Mouse (Mus musculus): ENCODE measurements around the gene Wdr91. TPM values are rescaled to one million over a fixed set of nuclear protein-coding genes. Genes with fewer than 3 reads are reported as not detected.

The Wdr91 gene
- polyA plus RNA-seq, 1 experiment from 2014 or later: 9.6 TPM

DNA sequence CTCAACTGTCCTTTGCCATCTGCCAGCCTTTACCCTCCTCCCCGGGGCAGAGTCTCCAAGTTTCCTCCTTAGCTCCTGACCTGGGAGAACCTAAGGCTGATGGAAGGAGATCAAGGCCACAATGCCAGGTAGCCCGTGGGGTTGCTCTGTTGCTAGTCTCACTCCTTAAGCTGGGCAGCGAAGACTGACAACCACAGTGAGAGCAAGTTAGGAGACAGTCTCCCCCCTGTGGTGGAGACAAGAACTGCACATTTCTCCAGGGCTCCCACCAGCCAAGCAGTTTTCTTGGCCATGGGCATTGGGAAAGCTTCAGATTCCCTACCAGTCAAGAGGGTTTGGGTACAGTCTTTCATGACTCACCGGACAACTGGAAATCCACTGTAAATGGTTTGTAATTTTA is 16.5 kb upstream of the Wdr91 start:
- 0 out of 2 replicates have a peak, but pooled peaks have one; percentile 27 for ATAC-seq (ENCODE audit: low read depth)
- Histone ChIP-seq H3K4me3 (ENCODE audit: low read depth, low read length) (no peak overlapping the region), H3K36me3 (ENCODE audit: control insufficient read depth, insufficient read depth) (no peaks in the 10 kb centered on the region), H3K27ac (ENCODE audit: low read length) (no peak overlapping the region), H3K4me1 (ENCODE audit: control insufficient read depth, low read depth, low read length) (no peaks in the 10 kb centered on the region), H3K9me3 (replicated peaks; ENCODE audit: control insufficient read depth, low read length) (no peaks in the 10 kb centered on the region), H3K27me3 (ENCODE audit: control insufficient read depth, insufficient read depth, low read depth, low read length) (no peaks in the 10 kb centered on the region), H3K4me2 (ENCODE audit: low read depth, low read length) (no peak overlapping the region), H3K9ac (ENCODE audit: low read depth, low read length) (no peak overlapping the region)
- 32% methylated on average over 4 of the region's 4 CpGs for WGBS (ENCODE audit: insufficient replicate concordance)

DNA sequence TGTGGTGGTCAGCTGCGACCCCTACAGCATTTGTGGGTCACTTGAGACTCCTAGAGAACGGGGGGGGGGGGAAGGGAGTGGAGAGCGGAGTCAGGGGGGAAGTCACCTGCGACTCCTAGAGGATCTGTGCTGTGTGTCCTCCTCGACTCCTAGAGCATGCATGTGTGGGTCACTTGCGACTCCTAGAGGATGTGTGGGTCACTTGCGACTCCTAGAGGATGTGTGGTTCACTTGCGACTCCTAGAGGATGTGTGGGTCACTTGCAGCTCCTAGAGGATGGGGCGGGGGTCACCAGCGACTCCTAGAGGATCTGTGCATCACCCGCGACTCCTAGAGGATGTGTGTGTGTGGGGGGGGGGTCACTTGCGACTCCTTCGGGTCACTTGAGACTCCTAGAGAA is 11.3 kb upstream of the Wdr91 start:
- peak; percentile 76 for ATAC-seq (ENCODE audit: low read depth)
- Histone ChIP-seq H3K27me3 (ENCODE audit: control insufficient read depth, insufficient read depth, low read depth, low read length) (no peaks in the 10 kb centered on the region), H3K4me1 (ENCODE audit: control insufficient read depth, low read depth, low read length) (peaks cover 3% of the 10 kb centered on the region; the same call in 1 of the 2 replicates), H3K4me2 (ENCODE audit: low read depth, low read length) (no peak overlapping the region), H3K9me3 (replicated peaks; ENCODE audit: control insufficient read depth, low read length) (no peaks in the 10 kb centered on the region), H3K36me3 (ENCODE audit: control insufficient read depth, insufficient read depth) (no peaks in the 10 kb centered on the region), H3K9ac (ENCODE audit: low read depth, low read length) (no peak overlapping the region), H3K27ac (ENCODE audit: low read length) (no peak overlapping the region), H3K4me3 (ENCODE audit: low read depth, low read length) (no peak overlapping the region)
- WGBS (ENCODE audit: insufficient replicate concordance): 45% methylated on average over 13 of the region's 14 CpGs

DNA sequence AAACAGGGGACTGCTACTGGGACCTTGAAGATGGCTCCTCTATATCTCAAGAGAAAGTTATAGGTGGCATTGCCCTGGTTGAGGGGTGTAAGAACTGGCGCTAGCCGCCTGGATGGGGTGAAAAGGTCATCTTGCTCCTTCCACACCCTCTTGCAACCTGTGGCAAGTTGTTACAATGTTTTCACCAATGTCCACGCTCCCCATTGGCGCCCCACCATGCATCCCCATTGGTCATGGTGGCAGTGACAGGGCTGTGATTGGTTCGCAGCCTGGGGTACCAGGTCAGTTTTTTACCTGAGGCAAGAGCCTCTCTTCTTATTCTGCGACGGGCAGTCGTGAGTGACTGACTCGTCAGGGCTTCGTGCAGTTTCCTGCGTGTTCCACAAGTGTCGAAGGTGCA is 10.0 kb upstream of the Wdr91 start:
- no peaks in the 10 kb centered on the region for H3K27me3 ChIP-seq (ENCODE audit: control insufficient read depth, insufficient read depth, low read depth, low read length)
- peaks cover 3% of the 10 kb centered on the region; the same call in 1 of the 2 replicates for H3K4me1 ChIP-seq (ENCODE audit: control insufficient read depth, low read depth, low read length)
- WGBS (ENCODE audit: insufficient replicate concordance): 81% methylated on average over 12 of the region's 12 CpGs
- H3K9ac ChIP-seq (ENCODE audit: low read depth, low read length): no peak overlapping the region
- no peak for ATAC-seq (ENCODE audit: low read depth)
- no peak overlapping the region for H3K27ac ChIP-seq (ENCODE audit: low read length)
- H3K4me3 ChIP-seq (ENCODE audit: low read depth, low read length): no peak overlapping the region
- H3K36me3 ChIP-seq (ENCODE audit: control insufficient read depth, insufficient read depth): no peaks in the 10 kb centered on the region
- H3K9me3 ChIP-seq (replicated peaks; ENCODE audit: control insufficient read depth, low read length): no peaks in the 10 kb centered on the region
- H3K4me2 ChIP-seq (ENCODE audit: low read depth, low read length): no peak overlapping the region

GRCm38 (mm10) chr6:34919956-34920355 is 9.3 kb upstream of the Wdr91 start, which contains the start of gene Stra8:
TSS of gene Stra8 (plus strand) at chr6:34920163.
- Histone ChIP-seq H3K4me1 (ENCODE audit: control insufficient read depth, low read depth, low read length) (peaks cover 3% of the 10 kb centered on the region; the same call in 1 of the 2 replicates), H3K9ac (ENCODE audit: low read depth, low read length) (no peak within 1 kb of the TSS), H3K4me3 (ENCODE audit: low read depth, low read length) (no peak within 1 kb of the TSS), H3K36me3 (ENCODE audit: control insufficient read depth, insufficient read depth) (no peaks in the 10 kb centered on the region), H3K9me3 (replicated peaks; ENCODE audit: control insufficient read depth, low read length) (no peaks in the 10 kb centered on the region), H3K27ac (ENCODE audit: low read length) (no peak within 1 kb of the TSS), H3K27me3 (ENCODE audit: control insufficient read depth, insufficient read depth, low read depth, low read length) (no peaks in the 10 kb centered on the region), H3K4me2 (ENCODE audit: low read depth, low read length) (no peak within 1 kb of the TSS)
- no peak for ATAC-seq (ENCODE audit: low read depth)
- WGBS (ENCODE audit: insufficient replicate concordance): 54% methylated on average over 10 of the region's 10 CpGs

DNA sequence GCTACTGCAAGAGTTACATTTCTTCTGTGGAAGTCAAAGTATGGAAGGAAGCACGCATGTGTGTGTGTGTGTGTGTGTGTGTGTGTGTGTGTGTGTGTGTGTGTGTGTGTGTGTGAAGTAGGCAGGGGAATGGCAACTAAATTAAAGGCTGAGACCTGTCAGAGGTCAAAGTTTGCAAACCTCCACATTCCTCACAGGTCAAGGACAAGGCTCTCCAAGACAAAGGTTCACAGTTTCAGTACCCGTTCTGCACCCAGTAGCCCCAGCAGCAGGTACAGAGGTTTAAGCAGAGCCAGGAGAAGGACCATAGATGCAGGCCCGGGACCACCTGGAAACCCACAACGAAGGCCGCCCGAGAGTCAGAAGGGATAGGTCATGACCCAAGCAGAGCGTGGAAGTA is 8.5 kb upstream of the Wdr91 start:
- H3K4me3 ChIP-seq (ENCODE audit: low read depth, low read length): no peak overlapping the region
- H3K36me3 ChIP-seq (ENCODE audit: control insufficient read depth, insufficient read depth): no peaks in the 10 kb centered on the region
- no peak overlapping the region for H3K4me2 ChIP-seq (ENCODE audit: low read depth, low read length)
- peaks cover 5% of the 10 kb centered on the region for H3K4me1 ChIP-seq (ENCODE audit: control insufficient read depth, low read depth, low read length)
- no peaks in the 10 kb centered on the region for H3K27me3 ChIP-seq (ENCODE audit: control insufficient read depth, insufficient read depth, low read depth, low read length)
- no peak overlapping the region for H3K9ac ChIP-seq (ENCODE audit: low read depth, low read length)
- no peak overlapping the region for H3K27ac ChIP-seq (ENCODE audit: low read length)
- no peak for ATAC-seq (ENCODE audit: low read depth)
- H3K9me3 ChIP-seq (replicated peaks; ENCODE audit: control insufficient read depth, low read length): no peaks in the 10 kb centered on the region
- WGBS (ENCODE audit: insufficient replicate concordance): 72% methylated on average over 7 of the region's 7 CpGs

- ATAC-seq (ENCODE audit: low read depth): no peak
- Histone ChIP-seq H3K4me2 (ENCODE audit: low read depth, low read length) (no peak overlapping the region), H3K36me3 (ENCODE audit: control insufficient read depth, insufficient read depth) (no peaks in the 10 kb centered on the region), H3K4me3 (ENCODE audit: low read depth, low read length) (no peak overlapping the region), H3K27me3 (ENCODE audit: control insufficient read depth, insufficient read depth, low read depth, low read length) (no peaks in the 10 kb centered on the region), H3K27ac (ENCODE audit: low read length) (no peak overlapping the region), H3K4me1 (ENCODE audit: control insufficient read depth, low read depth, low read length) (peaks cover 23% of the 10 kb centered on the region), H3K9ac (ENCODE audit: low read depth, low read length) (no peak overlapping the region), H3K9me3 (replicated peaks; ENCODE audit: control insufficient read depth, low read length) (no peaks in the 10 kb centered on the region)
- 59% methylated on average over 3 of the region's 3 CpGs for WGBS (ENCODE audit: insufficient replicate concordance)
Observed at GRCm38 (mm10) chr6:34914462-34914861, 3.8 kb upstream of the Wdr91 start.

DNA sequence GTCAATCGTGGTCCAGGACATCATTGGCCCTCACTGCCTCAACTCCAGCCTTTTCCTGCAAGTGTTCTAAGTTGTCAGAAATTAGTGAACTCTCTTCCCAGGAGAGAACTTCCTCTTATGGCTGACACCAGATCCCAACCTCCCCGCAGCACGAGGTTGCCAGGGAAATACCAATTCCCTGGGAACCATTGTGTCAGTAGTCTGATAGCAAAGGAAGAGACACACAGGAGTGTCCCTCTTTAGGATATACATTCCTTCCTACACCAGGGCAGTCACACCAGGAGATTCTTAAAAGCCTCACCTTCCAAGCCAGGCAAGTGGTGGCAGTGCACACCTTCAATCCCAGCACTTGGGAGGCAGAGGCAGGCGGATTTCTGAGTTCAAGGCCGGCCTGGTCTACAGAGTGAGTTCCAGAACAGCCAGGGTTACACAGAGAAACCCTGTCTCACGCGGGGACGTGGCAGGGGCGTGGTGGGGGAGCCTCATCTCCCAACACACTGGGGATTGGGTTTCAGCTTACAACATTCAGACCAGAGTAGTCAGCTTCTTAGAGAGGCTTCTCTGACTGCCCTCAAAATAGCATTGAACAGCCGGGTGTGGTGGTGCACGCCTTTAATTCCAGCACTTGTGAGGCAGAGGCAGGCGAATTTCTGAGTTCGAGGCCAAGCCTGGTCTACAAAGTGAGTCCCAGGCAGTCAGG is 2.8 kb upstream of the Wdr91 start:
- H3K27ac ChIP-seq (ENCODE audit: low read length): no peak overlapping the region
- no peaks in the 10 kb centered on the region for H3K9me3 ChIP-seq (replicated peaks; ENCODE audit: control insufficient read depth, low read length)
- H3K27me3 ChIP-seq (ENCODE audit: control insufficient read depth, insufficient read depth, low read depth, low read length): no peaks in the 10 kb centered on the region
- WGBS (ENCODE audit: insufficient replicate concordance): 74% methylated on average over 13 of the region's 13 CpGs
- H3K4me1 ChIP-seq (ENCODE audit: control insufficient read depth, low read depth, low read length): peaks cover 31% of the 10 kb centered on the region
- H3K9ac ChIP-seq (ENCODE audit: low read depth, low read length): no peak overlapping the region
- no peaks in the 10 kb centered on the region for H3K36me3 ChIP-seq (ENCODE audit: control insufficient read depth, insufficient read depth)
- H3K4me3 ChIP-seq (ENCODE audit: low read depth, low read length): no peak overlapping the region
- no peak overlapping the region for H3K4me2 ChIP-seq (ENCODE audit: low read depth, low read length)
- ATAC-seq (ENCODE audit: low read depth): no peak

DNA sequence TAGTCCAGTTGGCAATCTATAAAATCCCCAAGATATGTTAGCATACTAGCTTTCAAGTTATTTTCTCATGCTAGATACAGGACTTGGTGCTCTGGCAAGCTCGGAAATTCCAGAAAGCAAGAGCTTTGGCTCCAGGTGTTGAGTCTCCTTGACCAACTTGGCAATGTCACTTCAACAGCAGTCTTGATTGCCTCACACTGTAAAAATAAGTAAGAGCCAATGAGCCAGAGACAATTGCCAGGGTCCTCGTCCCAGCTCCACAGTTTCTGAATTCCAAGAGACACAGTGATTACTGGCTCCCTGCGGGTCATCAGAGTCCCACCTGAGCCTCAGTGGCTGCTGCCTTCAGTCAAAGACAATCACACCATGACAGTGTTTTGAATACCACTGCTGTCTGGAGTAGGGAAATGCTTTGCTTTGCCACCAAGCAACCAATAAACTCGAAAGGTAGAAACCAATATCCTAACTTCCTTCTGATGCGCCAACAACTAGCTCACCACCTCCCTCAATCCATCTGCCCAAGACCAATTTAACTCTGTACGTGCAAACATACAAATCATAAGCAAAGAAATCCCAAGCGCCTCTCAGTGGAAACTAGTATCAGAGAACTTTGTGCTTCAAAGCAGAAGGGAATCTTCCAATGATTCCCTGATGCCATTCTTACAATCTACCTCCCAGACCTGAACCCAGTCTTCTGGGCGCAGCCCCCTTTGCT is 888 bp downstream of the Wdr91 start:
- H3K27me3 ChIP-seq (ENCODE audit: control insufficient read depth, insufficient read depth, low read depth, low read length): no peaks in the 10 kb centered on the region
- ATAC-seq (ENCODE audit: low read depth): no peak
- no peaks in the 10 kb centered on the region for H3K9me3 ChIP-seq (replicated peaks; ENCODE audit: control insufficient read depth, low read length)
- peak overlapping the region; percentile 83 for H3K9ac ChIP-seq (ENCODE audit: low read depth, low read length)
- H3K4me1 ChIP-seq (ENCODE audit: control insufficient read depth, low read depth, low read length): peaks cover 53% of the 10 kb centered on the region
- peaks cover 11% of the 10 kb centered on the region for H3K36me3 ChIP-seq (ENCODE audit: control insufficient read depth, insufficient read depth)
- H3K4me3 ChIP-seq (ENCODE audit: low read depth, low read length): peak overlapping the region; percentile 71
- peak overlapping the region; percentile 83 for H3K4me2 ChIP-seq (ENCODE audit: low read depth, low read length)
- 42% methylated on average over 8 of the region's 8 CpGs for WGBS (ENCODE audit: insufficient replicate concordance)
- peak overlapping the region; percentile 86 for H3K27ac ChIP-seq (ENCODE audit: low read length)

DNA sequence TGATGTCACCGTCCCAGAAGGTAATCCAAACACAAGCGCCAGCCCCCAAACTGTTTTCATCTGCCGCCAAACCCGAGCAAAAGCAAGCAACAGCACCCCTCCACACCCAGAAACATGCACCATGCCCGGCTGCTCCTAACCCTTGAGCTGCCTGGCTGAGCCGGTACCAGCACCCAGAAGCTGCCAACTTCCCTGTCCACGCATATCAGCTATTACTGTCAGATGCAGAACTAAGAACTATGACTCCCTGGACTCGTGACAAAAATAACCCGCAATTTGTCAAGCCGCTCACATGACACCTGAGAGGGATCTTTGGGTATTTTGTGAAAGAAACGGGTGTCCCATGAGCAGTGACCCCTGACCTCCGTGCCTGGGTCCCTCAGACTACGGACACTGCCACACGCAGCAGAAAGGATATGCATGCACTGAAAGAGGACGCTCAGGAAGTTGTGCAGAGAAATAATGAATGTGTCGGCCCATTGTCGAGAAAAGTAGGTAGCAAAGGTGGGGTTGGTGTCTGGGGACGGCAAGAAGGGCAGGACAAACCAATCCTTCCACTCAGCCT is 2.9 kb downstream of the Wdr91 start:
- Histone ChIP-seq H3K36me3 (ENCODE audit: control insufficient read depth, insufficient read depth) (peaks cover 15% of the 10 kb centered on the region), H3K9ac (ENCODE audit: low read depth, low read length) (peak overlapping the region; percentile 62), H3K27ac (ENCODE audit: low read length) (peak overlapping the region; percentile 97), H3K27me3 (ENCODE audit: control insufficient read depth, insufficient read depth, low read depth, low read length) (no peaks in the 10 kb centered on the region), H3K4me3 (ENCODE audit: low read depth, low read length) (peak overlapping the region; percentile 29), H3K4me1 (ENCODE audit: control insufficient read depth, low read depth, low read length) (peaks cover 55% of the 10 kb centered on the region), H3K4me2 (ENCODE audit: low read depth, low read length) (peak overlapping the region; percentile 83), H3K9me3 (replicated peaks; ENCODE audit: control insufficient read depth, low read length) (no peaks in the 10 kb centered on the region)
- WGBS (ENCODE audit: insufficient replicate concordance): 66% methylated on average over 18 of the region's 18 CpGs
- 0 out of 2 replicates have a peak, but pooled peaks have one; percentile 13 for ATAC-seq (ENCODE audit: low read depth)

All from liver, embryonic 16.5 days (tissue).